8 mouse cellular contexts compared by ENCODE assay signal in genomic region chr10:80144864-80145838, GRCm38 (mm10). TPM values are rescaled to one million over a fixed set of nuclear protein-coding genes. Genes with fewer than 3 reads are reported as not detected.
DNase-seq lines count a peak whose midpoint lies in the region; ATAC-seq and TF ChIP-seq lines count a peak whose summit lies in the region.

No protein-coding gene starts in this region.

- peaks cover 78% of the 10 kb centered on the region for H3K4me1 ChIP-seq in G1E (ENCODE audit: insufficient read depth, low read depth, low read length)
- peaks cover 4% of the 10 kb centered on the region; the same call in 1 of the 2 replicates for H3K4me1 ChIP-seq in bone marrow, adult 2 months (ENCODE audit: control insufficient read depth, insufficient read depth, low read length)
- H3K4me1 ChIP-seq in forebrain, embryonic 13.5 days, result peaks cover 59% of the 10 kb centered on the region
- H3K4me1 ChIP-seq in hindbrain, embryonic 12.5 days, result peaks cover 40% of the 10 kb centered on the region

- TF ChIP-seq POLR2A in bone marrow, adult 2 months (IDR thresholded peaks at IDR 0.05; ENCODE audit: borderline replicate concordance, control insufficient read depth, low read depth, low read length), result 0 out of 2 replicates have a peak, but pooled peaks have one; percentile 27

- DNase-seq in G1E (ENCODE audit: low spot score), result no peak
- DNase-seq in left cerebral cortex, adult 2 months (ENCODE audit: extremely low spot score in 1 of 2, low spot score in 2 of 2), result peak in 1 of 2 experiments; percentile 74
- peak; percentile 80 to 86 for DNase-seq in lung, postnatal 4 days
- peak; percentile 81 to 93 for DNase-seq in spleen, postnatal 4 days (ENCODE audit: low spot score in 2 of 2)
- no peak for DNase-seq in yolk sac, embryonic 10.5 days (ENCODE audit: low spot score)

- ATAC-seq in G1E (ENCODE audit: extremely low read depth, insufficient number of reproducible peaks, low FRiP score, poor library complexity, severe bottlenecking), result no peak
- no peak for ATAC-seq in forebrain, embryonic 13.5 days
- no peak for ATAC-seq in hindbrain, embryonic 12.5 days (ENCODE audit: low FRiP score)

- H3K9me3 ChIP-seq in G1E (replicated peaks), result no peaks in the 10 kb centered on the region
- H3K9me3 ChIP-seq in forebrain, embryonic 13.5 days (replicated peaks), result no peaks in the 10 kb centered on the region
- no peaks in the 10 kb centered on the region for H3K9me3 ChIP-seq in hindbrain, embryonic 12.5 days (replicated peaks)

- intact Hi-C loops in left cerebral cortex, adult 2 months (cut with DNase I), result no loop called here

- peak overlapping the region; percentile 37; the same call in 1 of the 2 replicates for H3K9ac ChIP-seq in forebrain, embryonic 13.5 days
- no peak overlapping the region for H3K9ac ChIP-seq in hindbrain, embryonic 12.5 days

- peak overlapping the region; percentile 50 for H3K27ac ChIP-seq in bone marrow, adult 2 months (ENCODE audit: control insufficient read depth, insufficient read depth, low read depth, low read length, poor library complexity)
- peak overlapping the region; percentile 45 for H3K27ac ChIP-seq in forebrain, embryonic 13.5 days
- H3K27ac ChIP-seq in hindbrain, embryonic 12.5 days, result 0 out of 2 replicates have a peak overlapping the region, but pooled peaks have one; percentile 31
- peak overlapping the region; percentile 76 for H3K27ac ChIP-seq in left cerebral cortex, adult 2 months

- 73% methylated on average over 20 of the region's 20 CpGs for WGBS in bone marrow, adult 2 months
- WGBS in forebrain, embryonic 13.5 days, result 74% methylated on average over 20 of the region's 20 CpGs
- 71% methylated on average over 20 of the region's 20 CpGs for WGBS in hindbrain, embryonic 12.5 days

- H3K27me3 ChIP-seq in G1E (ENCODE audit: insufficient read depth, low read length), result no peaks in the 10 kb centered on the region
- H3K27me3 ChIP-seq in forebrain, embryonic 13.5 days, result no peaks in the 10 kb centered on the region
- no peaks in the 10 kb centered on the region for H3K27me3 ChIP-seq in hindbrain, embryonic 12.5 days

- TF ChIP-seq CTCF in G1E (IDR thresholded peaks at IDR 0.05; ENCODE audit: low read depth, low read length), result peak; percentile 76
- TF ChIP-seq CTCF in bone marrow, adult 2 months (IDR thresholded peaks at IDR 0.05; ENCODE audit: control insufficient read depth, insufficient read depth, low read length), result peak; percentile 96
- peak; percentile 84 for TF ChIP-seq CTCF in left cerebral cortex, adult 2 months (IDR thresholded peaks at IDR 0.05)

- H3K36me3 ChIP-seq in G1E (replicated peaks), result peaks cover 55% of the 10 kb centered on the region
- peaks cover 28% of the 10 kb centered on the region for H3K36me3 ChIP-seq in forebrain, embryonic 13.5 days (ENCODE audit: poor library complexity, severe bottlenecking)
- H3K36me3 ChIP-seq in hindbrain, embryonic 12.5 days, result peaks cover 20% of the 10 kb centered on the region

- 0 out of 2 replicates have a peak overlapping the region, but pooled peaks have one; percentile 5 for H3K4me2 ChIP-seq in forebrain, embryonic 13.5 days
- 0 out of 2 replicates have a peak overlapping the region, but pooled peaks have one; percentile 0 for H3K4me2 ChIP-seq in hindbrain, embryonic 12.5 days (replicated peaks)

- H3K4me3 ChIP-seq in G1E (ENCODE audit: low read depth, low read length), result peak overlapping the region; percentile 58; the same call in 1 of the 2 replicates
- H3K4me3 ChIP-seq in bone marrow, adult 2 months (replicated peaks; ENCODE audit: control insufficient read depth, low read depth, low read length), result no peak overlapping the region
- H3K4me3 ChIP-seq in forebrain, embryonic 13.5 days, result peak overlapping the region; percentile 0; the same call in 1 of the 2 replicates
- H3K4me3 ChIP-seq in hindbrain, embryonic 12.5 days, result 0 out of 2 replicates have a peak overlapping the region, but pooled peaks have one; percentile 3
- peak overlapping the region; percentile 14; the same call in 1 of the 2 replicates for H3K4me3 ChIP-seq in left cerebral cortex, adult 2 months

RNA-seq across cellular contexts. Expression of gene Midn, which starts 2.9 kb away (rescaled TPM):
- total RNA-seq in G1E (2014; fragmentation: Nextera tagmentation) (89.8 and 92.3 TPM in 2 replicates), G1E (2017) (19.2 and 24.3 TPM in 2 replicates)
- 295 and 302 TPM in 2 replicates for polyA plus RNA-seq in G1E (2012)
- polyA plus RNA-seq in bone marrow, adult 2 months (2011; ENCODE audit: insufficient read depth, insufficient read length, low replicate concordance, missing spikeins), result 36.0 and 53.2 TPM in 2 replicates
- polyA plus RNA-seq in forebrain, embryonic 13.5 days (2015; fragmentation: Nextera tagmentation; extraction: Ambion mirVana), result 35.1 and 37.9 TPM in 2 replicates
- 42.1 and 54.5 TPM in 2 replicates for polyA plus RNA-seq in hindbrain, embryonic 12.5 days (2016; fragmentation: Nextera tagmentation; extraction: Ambion mirVana)
- 100 to 1,000 TPM in 1 of 2 experiments, 10 to 100 TPM in 1; 80.7 to 127 TPM for total RNA-seq in left cerebral cortex, adult 2 months (2021)

RNA-seq across cellular contexts. Expression of gene Cbarp, which starts 4.5 kb away (rescaled TPM):
- total RNA-seq in G1E (2014; fragmentation: Nextera tagmentation) (67.2 and 74.4 TPM in 2 replicates), G1E (2017) (3.7 and 5.5 TPM in 2 replicates)
- 66.6 and 73.9 TPM in 2 replicates for polyA plus RNA-seq in G1E (2012)
- polyA plus RNA-seq in bone marrow, adult 2 months (2011; ENCODE audit: insufficient read depth, insufficient read length, low replicate concordance, missing spikeins), result 3.4 and 3.7 TPM in 2 replicates
- polyA plus RNA-seq in forebrain, embryonic 13.5 days (2015; fragmentation: Nextera tagmentation; extraction: Ambion mirVana), result 21.2 and 26.8 TPM in 2 replicates
- polyA plus RNA-seq in hindbrain, embryonic 12.5 days (2016; fragmentation: Nextera tagmentation; extraction: Ambion mirVana), result 18.4 and 22.3 TPM in 2 replicates
- total RNA-seq in left cerebral cortex, adult 2 months (2021), result 100 to 1,000 TPM; 431 to 456 TPM

RNA-seq across cellular contexts. Expression of gene Atp5d, which starts 6.7 kb away (rescaled TPM):
- 248 and 258 TPM in 2 replicates for total RNA-seq in G1E (2014; fragmentation: Nextera tagmentation)
- total RNA-seq in G1E (2017), result 81.9 and 82.7 TPM in 2 replicates
- polyA plus RNA-seq in G1E (2012), result 1,539 and 1,678 TPM in 2 replicates
- 131 and 178 TPM in 2 replicates for polyA plus RNA-seq in bone marrow, adult 2 months (2011; ENCODE audit: insufficient read depth, insufficient read length, low replicate concordance, missing spikeins)
- 454 and 459 TPM in 2 replicates for polyA plus RNA-seq in forebrain, embryonic 13.5 days (2015; fragmentation: Nextera tagmentation; extraction: Ambion mirVana)
- 351 and 385 TPM in 2 replicates for polyA plus RNA-seq in hindbrain, embryonic 12.5 days (2016; fragmentation: Nextera tagmentation; extraction: Ambion mirVana)
- 100 to 1,000 TPM; 356 to 366 TPM for total RNA-seq in left cerebral cortex, adult 2 months (2021)

RNA-seq across cellular contexts. Expression of gene Cirbp, which starts 20.6 kb away (rescaled TPM):
- total RNA-seq in G1E (2014; fragmentation: Nextera tagmentation) (18.1 and 21.2 TPM in 2 replicates), G1E (2017) (32.6 and 34.8 TPM in 2 replicates)
- 41.4 and 45.2 TPM in 2 replicates for polyA plus RNA-seq in G1E (2012)
- polyA plus RNA-seq in bone marrow, adult 2 months (2011; ENCODE audit: insufficient read depth, insufficient read length, low replicate concordance, missing spikeins), result 200 and 277 TPM in 2 replicates
- polyA plus RNA-seq in forebrain, embryonic 13.5 days (2015; fragmentation: Nextera tagmentation; extraction: Ambion mirVana), result 274 and 308 TPM in 2 replicates
- 235 and 271 TPM in 2 replicates for polyA plus RNA-seq in hindbrain, embryonic 12.5 days (2016; fragmentation: Nextera tagmentation; extraction: Ambion mirVana)
- 10 to 100 TPM; 75.8 to 93.0 TPM for total RNA-seq in left cerebral cortex, adult 2 months (2021)

RNA-seq across cellular contexts. Expression of gene 1600002K03Rik, which starts 27.6 kb away (rescaled TPM):
- total RNA-seq in G1E (2014; fragmentation: Nextera tagmentation) (1.6 TPM in 1 of 2 replicates, not detected in the other), G1E (2017) (7.8 and 8.9 TPM in 2 replicates)
- polyA plus RNA-seq in G1E (2012), result 4.8 and 5.0 TPM in 2 replicates
- 8.8 and 23.7 TPM in 2 replicates for polyA plus RNA-seq in bone marrow, adult 2 months (2011; ENCODE audit: insufficient read depth, insufficient read length, low replicate concordance, missing spikeins)
- 12.2 and 12.6 TPM in 2 replicates for polyA plus RNA-seq in forebrain, embryonic 13.5 days (2015; fragmentation: Nextera tagmentation; extraction: Ambion mirVana)
- 12.0 and 13.3 TPM in 2 replicates for polyA plus RNA-seq in hindbrain, embryonic 12.5 days (2016; fragmentation: Nextera tagmentation; extraction: Ambion mirVana)
- total RNA-seq in left cerebral cortex, adult 2 months (2021), result 1 to 10 TPM; 6.0 to 8.1 TPM

Comparison
In these comparisons a context has a peak if more than half of its experiments do, and no peak if none do; other contexts are left out.
1. DNase-seq: peak in lung, postnatal 4 days (2 of 2) and spleen, postnatal 4 days (2 of 2); none in G1E (single experiment) and yolk sac, embryonic 10.5 days (single experiment).
2. Peak in every context shown above with its lines, with median percentiles within 50 percentile points of each other: CTCF ChIP-seq and H3K27ac ChIP-seq.